Comparison of ENCODE assay signal across 25 mouse cellular contexts in the genomic region with DNA sequence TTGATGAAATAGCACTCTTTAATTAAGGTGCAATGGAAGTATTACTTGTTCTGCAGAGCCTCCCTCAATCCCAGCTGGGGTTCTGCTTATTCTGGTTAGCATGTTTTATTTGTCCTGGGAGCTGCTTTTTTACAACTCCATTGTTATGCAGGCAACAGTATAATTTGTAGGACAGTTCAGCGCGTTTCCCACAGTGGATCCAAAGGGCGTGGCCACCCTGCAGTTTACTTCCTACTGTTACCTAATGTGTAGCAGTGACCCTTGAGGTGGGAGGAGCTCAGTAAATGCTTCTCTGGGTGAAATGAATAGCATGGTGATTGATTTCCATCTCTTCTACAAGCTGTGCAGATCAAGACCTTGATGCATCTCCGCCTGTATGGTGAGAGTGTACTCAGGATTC. TPM values are rescaled to one million over a fixed set of nuclear protein-coding genes. Genes with fewer than 3 reads are reported as not detected.
A peak's percentile ranks its signal among the peaks of the same experiment; 100 is the strongest.
DNase-seq lines count a peak whose midpoint lies in the region; ATAC-seq lines count a peak whose summit lies in the region.
"Had no signal": no experiment of that assay in that cellular context is flagged by ENCODE, and none has a peak within 500 bp of the region (broad histone marks: within the 10 kb centered on the region; RNA-seq: fewer than 3 reads in every experiment).

No protein-coding gene starts in this region.

- no peak overlapping the region for H3K4me3 ChIP-seq in limb, embryonic 11.5 days (ENCODE audit: low read depth, low read length)
- no peak overlapping the region for H3K4me3 ChIP-seq in limb, embryonic 10.5 days
- no peak overlapping the region for H3K4me3 ChIP-seq in intestine, embryonic 14.5 days (ENCODE audit: low read depth, low read length)
- no peak overlapping the region for H3K4me3 ChIP-seq in midbrain, embryonic 10.5 days
- H3K4me3 ChIP-seq: embryonic facial prominence, embryonic 12.5 days; heart, embryonic 15.5 days; hindbrain, embryonic 15.5 days; liver, embryonic 15.5 days; lung, embryonic 15.5 days; megakaryocyte, embryonic 14.5 days; midbrain, embryonic 15.5 days; neural tube, embryonic 13.5 days had no signal

- WGBS in limb, embryonic 11.5 days, result 46% methylated on average over 4 of the region's 4 CpGs
- WGBS in limb, embryonic 10.5 days, result 58% methylated on average over 4 of the region's 4 CpGs
- 48% methylated on average over 4 of the region's 4 CpGs for WGBS in intestine, embryonic 14.5 days
- WGBS in midbrain, embryonic 10.5 days, result 62% methylated on average over 4 of the region's 4 CpGs

- no peaks in the 10 kb centered on the region for H3K9me3 ChIP-seq in limb, embryonic 11.5 days (ENCODE audit: control insufficient read depth, low read length)
- no peaks in the 10 kb centered on the region for H3K9me3 ChIP-seq in limb, embryonic 10.5 days (replicated peaks)
- no peaks in the 10 kb centered on the region; the same call in 1 of the 2 replicates for H3K9me3 ChIP-seq in intestine, embryonic 14.5 days (ENCODE audit: control insufficient read depth, low read length)
- no peaks in the 10 kb centered on the region for H3K9me3 ChIP-seq in midbrain, embryonic 10.5 days (replicated peaks)
- H3K9me3 ChIP-seq: embryonic facial prominence, embryonic 12.5 days; heart, embryonic 15.5 days; hindbrain, embryonic 15.5 days; liver, embryonic 15.5 days; lung, embryonic 15.5 days; midbrain, embryonic 15.5 days; neural tube, embryonic 13.5 days had no signal

- no peaks in the 10 kb centered on the region for H3K27me3 ChIP-seq in limb, embryonic 11.5 days (ENCODE audit: control insufficient read depth, insufficient read depth, low read length)
- H3K27me3 ChIP-seq in limb, embryonic 10.5 days (ENCODE audit: low read depth, poor library complexity, severe bottlenecking), result peaks cover 5% of the 10 kb centered on the region; the same call in 1 of the 2 replicates
- H3K27me3 ChIP-seq in intestine, embryonic 14.5 days (replicated peaks; ENCODE audit: control insufficient read depth, insufficient read depth, low read length), result no peaks in the 10 kb centered on the region
- 0 out of 2 replicates have a peak, but pooled peaks cover 7% of the 10 kb centered on the region for H3K27me3 ChIP-seq in midbrain, embryonic 10.5 days (ENCODE audit: low read depth, poor library complexity, severe bottlenecking)
- H3K27me3 ChIP-seq: embryonic facial prominence, embryonic 12.5 days; heart, embryonic 15.5 days; hindbrain, embryonic 15.5 days; lung, embryonic 15.5 days; midbrain, embryonic 15.5 days; Patski had no signal

- no peak for DNase-seq in frontal cortex, postnatal 10 days (ENCODE audit: low spot score in 2 of 2)
- DNase-seq in limb, embryonic 11.5 days (ENCODE audit: low spot score), result peak; percentile 11
- no peak for DNase-seq in limb, embryonic 10.5 days (ENCODE audit: low spot score)
- peak; percentile 49 for DNase-seq in intestine, embryonic 14.5 days (ENCODE audit: low spot score)
- DNase-seq in kidney, postnatal 36 days, result peak; percentile 53 to 59
- no peak for DNase-seq in adrenal gland, postnatal 14 days
- DNase-seq in midbrain, embryonic 10.5 days (ENCODE audit: low spot score), result no peak
- DNase-seq: adrenal gland, adult 8-10 months; cerebellum, adult 9-10 months; layer of hippocampus, adult 9-11 months; liver; lung, postnatal 36 days had no signal

- H3K9ac ChIP-seq in limb, embryonic 11.5 days (ENCODE audit: low read length), result no peak overlapping the region
- no peak overlapping the region for H3K9ac ChIP-seq in intestine, embryonic 14.5 days (ENCODE audit: low read length)
- H3K9ac ChIP-seq: heart, embryonic 15.5 days; hindbrain, embryonic 15.5 days; liver, embryonic 15.5 days; lung, embryonic 15.5 days; midbrain, embryonic 15.5 days; neural tube, embryonic 13.5 days had no signal

- no peak overlapping the region for H3K4me2 ChIP-seq in limb, embryonic 11.5 days (ENCODE audit: low read depth, severe bottlenecking)
- no peak overlapping the region for H3K4me2 ChIP-seq in intestine, embryonic 14.5 days (ENCODE audit: low read length)
- H3K4me2 ChIP-seq: embryonic facial prominence, embryonic 12.5 days; heart, embryonic 15.5 days; hindbrain, embryonic 15.5 days; liver, embryonic 15.5 days; lung, embryonic 15.5 days; midbrain, embryonic 15.5 days; neural tube, embryonic 13.5 days had no signal

- H3K27ac ChIP-seq in limb, embryonic 11.5 days (replicated peaks; ENCODE audit: low read depth, low read length), result no peak overlapping the region
- no peak overlapping the region for H3K27ac ChIP-seq in limb, embryonic 10.5 days
- H3K27ac ChIP-seq in intestine, embryonic 14.5 days (ENCODE audit: low read depth), result no peak overlapping the region
- H3K27ac ChIP-seq in midbrain, embryonic 10.5 days (replicated peaks), result no peak overlapping the region
- H3K27ac ChIP-seq: embryonic facial prominence, embryonic 12.5 days; heart, embryonic 15.5 days; hindbrain, embryonic 15.5 days; liver, embryonic 15.5 days; lung, embryonic 15.5 days; midbrain, embryonic 15.5 days; neural tube, embryonic 13.5 days had no signal

- 0 out of 2 replicates have a peak, but pooled peaks have one; percentile 14 for ATAC-seq in frontal cortex, adult (ENCODE audit: low TSS enrichment)
- no peak for ATAC-seq in limb, embryonic 11.5 days (ENCODE audit: insufficient number of reproducible peaks, low FRiP score, low TSS enrichment, low read depth)
- no peak for ATAC-seq in intestine, embryonic 14.5 days (replicated peaks; ENCODE audit: low FRiP score, low TSS enrichment, low read depth)
- ATAC-seq: activated CD4-positive, CD25-positive, alpha-beta regulatory T cell, adult 4 months; midbrain, embryonic 15.5 days; Patski had no signal

- H3K4me1 ChIP-seq in limb, embryonic 11.5 days (ENCODE audit: control insufficient read depth, insufficient read depth, low read length), result no peaks in the 10 kb centered on the region
- H3K4me1 ChIP-seq in limb, embryonic 10.5 days, result no peaks in the 10 kb centered on the region
- H3K4me1 ChIP-seq in intestine, embryonic 14.5 days (replicated peaks; ENCODE audit: control insufficient read depth, insufficient read depth, low read length), result peaks cover 4% of the 10 kb centered on the region; the same call in 1 of the 2 replicates
- 0 out of 2 replicates have a peak, but pooled peaks cover 3% of the 10 kb centered on the region for H3K4me1 ChIP-seq in midbrain, embryonic 10.5 days
- H3K4me1 ChIP-seq: embryonic facial prominence, embryonic 12.5 days; liver, embryonic 15.5 days; lung, embryonic 15.5 days had no signal

- H3K36me3 ChIP-seq in limb, embryonic 11.5 days (ENCODE audit: control insufficient read depth, insufficient read depth, low read length), result no peaks in the 10 kb centered on the region
- no peaks in the 10 kb centered on the region; the same call in 1 of the 2 replicates for H3K36me3 ChIP-seq in limb, embryonic 10.5 days
- H3K36me3 ChIP-seq in intestine, embryonic 14.5 days (ENCODE audit: control insufficient read depth, insufficient read depth, low read length), result no peaks in the 10 kb centered on the region
- H3K36me3 ChIP-seq in midbrain, embryonic 10.5 days, result no peaks in the 10 kb centered on the region
- H3K36me3 ChIP-seq: embryonic facial prominence, embryonic 12.5 days; G1E; liver, embryonic 15.5 days; lung, embryonic 15.5 days; midbrain, embryonic 15.5 days had no signal

RNA-seq across cellular contexts. Expression of a gene that starts 17.0 kb away (rescaled TPM):
- polyA plus RNA-seq in limb, embryonic 11.5 days (2014; fragmentation: Nextera tagmentation; extraction: Ambion mirVana), result 9.4 and 11.6 TPM in 2 replicates
- polyA plus RNA-seq in limb, embryonic 10.5 days (2016; fragmentation: Nextera tagmentation; extraction: Ambion mirVana), result 3.0 and 6.5 TPM in 2 replicates
- 21.1 and 22.1 TPM in 2 replicates for polyA plus RNA-seq in intestine, embryonic 14.5 days (2014; fragmentation: Nextera tagmentation; extraction: Ambion mirVana)
- total RNA-seq in adrenal gland, postnatal 14 days (2021), result 17.7 and 17.9 TPM in 2 replicates
- 0.70 and 1.8 TPM in 2 replicates for polyA plus RNA-seq in midbrain, embryonic 10.5 days (2016; fragmentation: Nextera tagmentation; extraction: Ambion mirVana)
- total RNA-seq: hematopoietic stem cell, adult 5-6 weeks had no signal
- polyA plus RNA-seq: G1E had no signal

Comparison
In these comparisons a context has a peak if more than half of its experiments do, and no peak if none do; other contexts are left out.
1. DNase-seq: peak in limb, embryonic 11.5 days (single experiment), intestine, embryonic 14.5 days (single experiment) and kidney, postnatal 36 days (2 of 2); none in frontal cortex, postnatal 10 days (0 of 2), limb, embryonic 10.5 days (single experiment), adrenal gland, postnatal 14 days (single experiment) and midbrain, embryonic 10.5 days (single experiment).